ENCODE assay signal across 10 mouse cellular contexts in genomic region chr12:86914351-86914750, GRCm38 (mm10). TPM values are rescaled to one million over a fixed set of nuclear protein-coding genes. Genes with fewer than 3 reads are reported as not detected.
DNase-seq lines count a peak whose midpoint lies in the region; ATAC-seq and TF ChIP-seq lines count a peak whose summit lies in the region.
"Had no signal": no experiment of that assay in that cellular context is flagged by ENCODE, and none has a peak within 500 bp of the region (broad histone marks: within the 10 kb centered on the region; RNA-seq: fewer than 3 reads in every experiment).

No protein-coding gene starts in this region.

- TF ChIP-seq POLR2A in ES-Bruce4 (IDR thresholded peaks at IDR 0.05; ENCODE audit: insufficient read depth, low read length) = no peak

- H3K27ac ChIP-seq in hindbrain, embryonic 10.5 days = peak overlapping the region; percentile 62
- H3K27ac ChIP-seq in hindbrain, embryonic 11.5 days (ENCODE audit: low read depth, low read length) = no peak overlapping the region
- H3K27ac ChIP-seq in ES-Bruce4 (ENCODE audit: insufficient read depth, low read length) (peak overlapping the region; percentile 86), macrophage (peak overlapping the region; percentile 84)
- H3K27ac ChIP-seq in brown adipose tissue, adult 24 weeks (replicated peaks; ENCODE audit: low read depth, low read length) = peak overlapping the region; percentile 33; the same call in 1 of the 2 replicates

- peaks cover 38% of the 10 kb centered on the region for H3K27me3 ChIP-seq in hindbrain, embryonic 10.5 days (ENCODE audit: insufficient read depth, poor library complexity, severe bottlenecking)
- peaks cover 3% of the 10 kb centered on the region; the same call in 1 of the 2 replicates for H3K27me3 ChIP-seq in hindbrain, embryonic 11.5 days (ENCODE audit: control insufficient read depth, insufficient read depth, low read length)
- no peaks in the 10 kb centered on the region for H3K27me3 ChIP-seq in ES-Bruce4 (ENCODE audit: control insufficient read depth, insufficient read depth, low read length, poor library complexity, severe bottlenecking)

- DNase-seq in hindbrain, embryonic 10.5 days (ENCODE audit: low spot score) = no peak
- no peak for DNase-seq in hindbrain, embryonic 11.5 days (ENCODE audit: low spot score)
- DNase-seq in cerebellum, adult 11-12 months = no peak
- no peak for DNase-seq in left cerebral cortex, adult 18-20 months (ENCODE audit: low spot score in 2 of 2)
- DNase-seq: adrenal gland, postnatal 25 days; cerebellum, postnatal 25 days; lung, postnatal 36 days had no signal

- TF ChIP-seq EP300 in ES-Bruce4 (IDR thresholded peaks at IDR 0.05; ENCODE audit: insufficient read depth, low read depth, low read length) = peak; percentile 55; the same call in 1 of the 2 replicates

- no peak overlapping the region for H3K9ac ChIP-seq in hindbrain, embryonic 11.5 days (ENCODE audit: low read depth, low read length)
- H3K9ac ChIP-seq in ES-Bruce4 (ENCODE audit: low read depth, poor library complexity, severe bottlenecking) = peak overlapping the region; percentile 54

- no peak for ATAC-seq in hindbrain, embryonic 11.5 days (ENCODE audit: low FRiP score)

- no peak for TF ChIP-seq CTCF in ES-Bruce4 (IDR thresholded peaks at IDR 0.05; ENCODE audit: low read depth, low read length)

- no peaks in the 10 kb centered on the region for H3K36me3 ChIP-seq in hindbrain, embryonic 10.5 days
- H3K36me3 ChIP-seq in hindbrain, embryonic 11.5 days (ENCODE audit: control insufficient read depth, insufficient read depth, low read length) = no peaks in the 10 kb centered on the region
- no peaks in the 10 kb centered on the region for H3K36me3 ChIP-seq in ES-Bruce4 (ENCODE audit: control insufficient read depth, insufficient read depth, low read length, poor library complexity, severe bottlenecking)
- H3K36me3 ChIP-seq in macrophage (ENCODE audit: inconsistent target) = no peaks in the 10 kb centered on the region

- peaks cover 73% of the 10 kb centered on the region for H3K4me1 ChIP-seq in hindbrain, embryonic 10.5 days (replicated peaks)
- H3K4me1 ChIP-seq in hindbrain, embryonic 11.5 days (replicated peaks; ENCODE audit: control insufficient read depth, insufficient read depth, low read length) = peaks cover 14% of the 10 kb centered on the region
- peaks cover 18% of the 10 kb centered on the region for H3K4me1 ChIP-seq in ES-Bruce4 (ENCODE audit: control insufficient read depth, insufficient read depth, low read length)
- no peaks in the 10 kb centered on the region; the same call in 1 of the 2 replicates for H3K4me1 ChIP-seq in brown adipose tissue, adult 24 weeks (ENCODE audit: control insufficient read depth, insufficient read depth, insufficient read length, low read length)

- no peaks in the 10 kb centered on the region for H3K9me3 ChIP-seq in hindbrain, embryonic 10.5 days
- H3K9me3 ChIP-seq in hindbrain, embryonic 11.5 days (ENCODE audit: control insufficient read depth, low read length) = no peaks in the 10 kb centered on the region
- H3K9me3 ChIP-seq in ES-Bruce4 (replicated peaks; ENCODE audit: control insufficient read depth, insufficient read depth, low read length, poor library complexity, severe bottlenecking) = no peaks in the 10 kb centered on the region

- 60% methylated on average over 2 of the region's 2 CpGs for WGBS in hindbrain, embryonic 10.5 days
- 61% methylated on average over 2 of the region's 2 CpGs for WGBS in hindbrain, embryonic 11.5 days
- 0% methylated on average over 2 of the region's 2 CpGs for WGBS in macrophage (ENCODE audit: missing documents)

- no peak overlapping the region for H3K4me2 ChIP-seq in hindbrain, embryonic 11.5 days (replicated peaks; ENCODE audit: low read depth, low read length)

- H3K4me3 ChIP-seq in hindbrain, embryonic 10.5 days = no peak overlapping the region
- no peak overlapping the region for H3K4me3 ChIP-seq in hindbrain, embryonic 11.5 days (ENCODE audit: low read depth, low read length)
- H3K4me3 ChIP-seq in ES-Bruce4 (ENCODE audit: low read depth, low read length) = peak overlapping the region; percentile 33; the same call in 1 of the 2 replicates
- H3K4me3 ChIP-seq in brown adipose tissue, adult 24 weeks (ENCODE audit: insufficient read depth, low read depth, low read length) = no peak overlapping the region
- H3K4me3 ChIP-seq in macrophage (ENCODE audit: inconsistent target) = no peak overlapping the region

- no peaks in the 10 kb centered on the region for H3K79me2 ChIP-seq in macrophage (ENCODE audit: inconsistent target)

RNA-seq across cellular contexts. Expression of gene Irf2bpl, which starts 29.8 kb away (rescaled TPM):
- 20.3 and 34.2 TPM in 2 replicates for polyA plus RNA-seq in hindbrain, embryonic 10.5 days (2016; fragmentation: Nextera tagmentation; extraction: Ambion mirVana)
- 16.0 and 21.3 TPM in 2 replicates for polyA plus RNA-seq in hindbrain, embryonic 11.5 days (2014; fragmentation: Nextera tagmentation; extraction: Ambion mirVana)
- polyA plus RNA-seq in ES-Bruce4 (2011; ENCODE audit: insufficient read depth, insufficient read length, low read depth, missing spikeins) (37.9 and 40.3 TPM in 2 replicates), macrophage (2018) (9.1 to 32.1 TPM (median 10.4 TPM) in 3 replicates)
- 7.1 and 23.0 TPM in 2 replicates for polyA plus RNA-seq in brown adipose tissue, adult 24 weeks (2012; ENCODE audit: insufficient read depth, insufficient read length, missing spikeins)
- 10 to 100 TPM in 5 of 26 experiments, 1 to 10 TPM in 20, under 1 TPM in 1; 0.94 to 14.8 (median 5.9) TPM for total RNA-seq in macrophage (2018; cell fraction: chromatin; rRNA removed)
- 10 to 100 TPM in 24 of 26 experiments, 1 to 10 TPM in 2; 7.3 to 28.3 (median 21.4) TPM for total RNA-seq in macrophage (2018; cell fraction: cytosol; rRNA removed)
- total RNA-seq in macrophage (2018; cell fraction: nucleus; rRNA removed) = 10 to 100 TPM in 24 of 26 experiments, 1 to 10 TPM in 2; 7.2 to 45.6 (median 16.6) TPM
- 10 to 100 TPM; 91.6 to 93.6 TPM for total RNA-seq in left cerebral cortex, adult 18-20 months (2021)

RNA-seq across cellular contexts. Expression of gene Cipc, which starts 32.5 kb away (rescaled TPM):
- 33.9 and 35.2 TPM in 2 replicates for polyA plus RNA-seq in hindbrain, embryonic 10.5 days (2016; fragmentation: Nextera tagmentation; extraction: Ambion mirVana)
- 32.2 and 39.5 TPM in 2 replicates for polyA plus RNA-seq in hindbrain, embryonic 11.5 days (2014; fragmentation: Nextera tagmentation; extraction: Ambion mirVana)
- polyA plus RNA-seq in ES-Bruce4 (2011; ENCODE audit: insufficient read depth, insufficient read length, low read depth, missing spikeins) (21.2 and 23.5 TPM in 2 replicates), macrophage (2018) (42.6 to 89.8 TPM (median 86.9 TPM) in 3 replicates)
- polyA plus RNA-seq in brown adipose tissue, adult 24 weeks (2012; ENCODE audit: insufficient read depth, insufficient read length, missing spikeins) = 15.9 and 16.4 TPM in 2 replicates
- total RNA-seq in macrophage (2018; cell fraction: chromatin; rRNA removed) = 100 to 1,000 TPM in 24 of 26 experiments, 10 to 100 TPM in 2; 47.8 to 664 (median 256) TPM
- total RNA-seq in macrophage (2018; cell fraction: cytosol; rRNA removed) = 100 to 1,000 TPM in 9 of 26 experiments, 10 to 100 TPM in 17; 31.9 to 138 (median 77.0) TPM
- 100 to 1,000 TPM in 20 of 26 experiments, 10 to 100 TPM in 6; 48.7 to 440 (median 191) TPM for total RNA-seq in macrophage (2018; cell fraction: nucleus; rRNA removed)
- total RNA-seq in left cerebral cortex, adult 18-20 months (2021) = 10 to 100 TPM; 84.0 to 86.8 TPM
